Comparison of ENCODE assay signal across 8 mouse cellular contexts in genomic region chr7:30431793-30432192, GRCm38 (mm10). TPM values are rescaled to one million over a fixed set of nuclear protein-coding genes. Genes with fewer than 3 reads are reported as not detected.
DNase-seq lines count a peak whose midpoint lies in the region; ATAC-seq and TF ChIP-seq lines count a peak whose summit lies in the region.

No protein-coding gene starts in this region.

- peak; percentile 52 for DNase-seq in kidney, adult 18-20 months
- peak; percentile 68 to 78 for DNase-seq in adrenal gland, postnatal 36 days
- DNase-seq in forebrain, embryonic 14.5 days (ENCODE audit: low spot score) = peak; percentile 90
- DNase-seq in induced T-regulatory cell, adult 2 months (ENCODE audit: low read depth) = peak; percentile 90
- DNase-seq in left cerebral cortex, postnatal 10 days (ENCODE audit: extremely low spot score in 1 of 2, low spot score in 2 of 2) = peak; percentile 84
- peak; percentile 63 to 81 for DNase-seq in natural killer cell, adult 2 months (ENCODE audit: low spot score in 2 of 2)
- DNase-seq in thymus, adult 2 months = peak; percentile 75

- no peak overlapping the region for H3K9ac ChIP-seq in kidney, embryonic 15.5 days
- H3K9ac ChIP-seq in forebrain, embryonic 14.5 days (ENCODE audit: low read length) = no peak overlapping the region

- H3K4me1 ChIP-seq in kidney, embryonic 15.5 days = no peaks in the 10 kb centered on the region
- no peaks in the 10 kb centered on the region for H3K4me1 ChIP-seq in forebrain, embryonic 14.5 days (ENCODE audit: control insufficient read depth, insufficient read depth, low read length)
- H3K4me1 ChIP-seq in thymus, adult 2 months (replicated peaks; ENCODE audit: control insufficient read depth, insufficient read depth, low read length) = no peaks in the 10 kb centered on the region

- peaks cover 3% of the 10 kb centered on the region; the same call in 1 of the 2 replicates for H3K36me3 ChIP-seq in kidney, embryonic 15.5 days
- H3K36me3 ChIP-seq in forebrain, embryonic 14.5 days (ENCODE audit: control insufficient read depth, insufficient read depth, low read length) = peaks cover 25% of the 10 kb centered on the region
- peaks cover 21% of the 10 kb centered on the region for H3K36me3 ChIP-seq in thymus, adult 2 months (ENCODE audit: control insufficient read depth, insufficient read depth, low read length)

- H3K4me2 ChIP-seq in kidney, embryonic 15.5 days = no peak overlapping the region
- no peak overlapping the region for H3K4me2 ChIP-seq in forebrain, embryonic 14.5 days (ENCODE audit: low read length)

- no peak for TF ChIP-seq POLR2A in thymus, adult 2 months (IDR thresholded peaks at IDR 0.05; ENCODE audit: control insufficient read depth, extremely low read depth, insufficient read depth, low read length, poor library complexity)

- no peak for ATAC-seq in kidney, embryonic 15.5 days (replicated peaks; ENCODE audit: low FRiP score)
- peak; percentile 76 for ATAC-seq in forebrain, embryonic 14.5 days

- H3K27ac ChIP-seq in kidney, embryonic 15.5 days = no peak overlapping the region
- H3K27ac ChIP-seq in forebrain, embryonic 14.5 days (ENCODE audit: low read depth, low read length) = no peak overlapping the region
- H3K27ac ChIP-seq in thymus, adult 2 months (ENCODE audit: control insufficient read depth, insufficient read depth, low read length) = no peak overlapping the region

- H3K27me3 ChIP-seq in kidney, embryonic 15.5 days = peaks cover 21% of the 10 kb centered on the region
- no peaks in the 10 kb centered on the region for H3K27me3 ChIP-seq in forebrain, embryonic 14.5 days (replicated peaks; ENCODE audit: control insufficient read depth, insufficient read depth, low read length)
- H3K27me3 ChIP-seq in thymus, adult 2 months (ENCODE audit: control insufficient read depth, insufficient read depth, low read length) = no peaks in the 10 kb centered on the region; the same call in 1 of the 2 replicates

- intact Hi-C loops in left cerebral cortex, postnatal 10 days (cut with DNase I) = loop anchor here (1.0 to 2.0 kb wide), 2 partner anchors 59 to 95 kb away; no protein-coding TSS in a partner anchor

- no peak for TF ChIP-seq CTCF in thymus, adult 2 months (IDR thresholded peaks at IDR 0.05; ENCODE audit: borderline replicate concordance, control insufficient read depth, extremely low read depth, insufficient read depth, low read length, poor library complexity)

- WGBS in kidney, embryonic 15.5 days = 19% methylated on average over 3 of the region's 3 CpGs
- 5% methylated on average over 3 of the region's 3 CpGs for WGBS in forebrain, embryonic 14.5 days
- WGBS in thymus, adult 2 months = 6% methylated on average over 3 of the region's 3 CpGs

- no peaks in the 10 kb centered on the region for H3K9me3 ChIP-seq in kidney, embryonic 15.5 days (replicated peaks)
- H3K9me3 ChIP-seq in forebrain, embryonic 14.5 days (replicated peaks; ENCODE audit: control insufficient read depth, low read length) = no peaks in the 10 kb centered on the region

- no peak overlapping the region for H3K4me3 ChIP-seq in kidney, embryonic 15.5 days (replicated peaks)
- H3K4me3 ChIP-seq in forebrain, embryonic 14.5 days (ENCODE audit: low read depth, low read length) = no peak overlapping the region
- H3K4me3 ChIP-seq in thymus, adult 2 months (ENCODE audit: control insufficient read depth, insufficient read depth, low read length) = no peak overlapping the region

RNA-seq across cellular contexts. Expression of gene Nfkbid, which starts 10.3 kb away (rescaled TPM):
- polyA plus RNA-seq in kidney, embryonic 15.5 days (2015; fragmentation: Nextera tagmentation; extraction: Ambion mirVana) = 1.3 and 2.0 TPM in 2 replicates
- total RNA-seq in adrenal gland, postnatal 36 days (2021) = 1 to 10 TPM in 1 of 2 experiments, under 1 TPM in 1; 0.89 to 1.0 TPM
- 1.2 and 1.4 TPM in 2 replicates for polyA plus RNA-seq in forebrain, embryonic 14.5 days (2014; fragmentation: Nextera tagmentation; extraction: Ambion mirVana)
- 1 to 10 TPM; 2.7 to 3.6 TPM for total RNA-seq in left cerebral cortex, postnatal 10 days (2021)
- 72.8 and 77.4 TPM in 2 replicates for polyA plus RNA-seq in thymus, adult 2 months (2012; rRNA removed)

RNA-seq across cellular contexts. Expression of gene Hcst, which starts 12.1 kb away (rescaled TPM):
- 0.64 and 1.5 TPM in 2 replicates for polyA plus RNA-seq in kidney, embryonic 15.5 days (2015; fragmentation: Nextera tagmentation; extraction: Ambion mirVana)
- 1 to 10 TPM; 1.8 to 2.0 TPM for total RNA-seq in adrenal gland, postnatal 36 days (2021)
- polyA plus RNA-seq in forebrain, embryonic 14.5 days (2014; fragmentation: Nextera tagmentation; extraction: Ambion mirVana) = 0.61 TPM in 1 of 2 replicates, not detected in the other
- 1 to 10 TPM in 1 of 2 experiments, not detected in 1; 1.1 TPM for total RNA-seq in left cerebral cortex, postnatal 10 days (2021)
- 212 and 279 TPM in 2 replicates for polyA plus RNA-seq in thymus, adult 2 months (2012; rRNA removed)

RNA-seq across cellular contexts. Expression of gene Aplp1, which starts 13.5 kb away (rescaled TPM):
- polyA plus RNA-seq in kidney, embryonic 15.5 days (2015; fragmentation: Nextera tagmentation; extraction: Ambion mirVana) = 24.1 and 28.6 TPM in 2 replicates
- total RNA-seq in adrenal gland, postnatal 36 days (2021) = 10 to 100 TPM; 23.5 to 28.6 TPM
- polyA plus RNA-seq in forebrain, embryonic 14.5 days (2014; fragmentation: Nextera tagmentation; extraction: Ambion mirVana) = 467 and 579 TPM in 2 replicates
- total RNA-seq in left cerebral cortex, postnatal 10 days (2021) = 100 to 1,000 TPM; 937 to 959 TPM
- 5.9 and 6.0 TPM in 2 replicates for polyA plus RNA-seq in thymus, adult 2 months (2012; rRNA removed)

RNA-seq across cellular contexts. Expression of gene Tyrobp, which starts 18.2 kb away (rescaled TPM):
- 33.8 and 37.9 TPM in 2 replicates for polyA plus RNA-seq in kidney, embryonic 15.5 days (2015; fragmentation: Nextera tagmentation; extraction: Ambion mirVana)
- 10 to 100 TPM; 22.5 to 35.7 TPM for total RNA-seq in adrenal gland, postnatal 36 days (2021)
- polyA plus RNA-seq in forebrain, embryonic 14.5 days (2014; fragmentation: Nextera tagmentation; extraction: Ambion mirVana) = 31.1 and 31.3 TPM in 2 replicates
- 10 to 100 TPM; 20.8 to 20.9 TPM for total RNA-seq in left cerebral cortex, postnatal 10 days (2021)
- polyA plus RNA-seq in thymus, adult 2 months (2012; rRNA removed) = 273 and 417 TPM in 2 replicates

RNA-seq across cellular contexts. Expression of gene Kirrel2, which starts 25.7 kb away (rescaled TPM):
- polyA plus RNA-seq in kidney, embryonic 15.5 days (2015; fragmentation: Nextera tagmentation; extraction: Ambion mirVana) = 0.54 and 0.77 TPM in 2 replicates
- not detected for total RNA-seq in adrenal gland, postnatal 36 days (2021)
- 0.65 and 0.79 TPM in 2 replicates for polyA plus RNA-seq in forebrain, embryonic 14.5 days (2014; fragmentation: Nextera tagmentation; extraction: Ambion mirVana)
- 1 to 10 TPM; 1.2 to 4.9 TPM for total RNA-seq in left cerebral cortex, postnatal 10 days (2021)
- 0.05 and 0.15 TPM in 2 replicates for polyA plus RNA-seq in thymus, adult 2 months (2012; rRNA removed)

Comparison
In these comparisons a context has a peak if more than half of its experiments do, and no peak if none do; other contexts are left out.
1. RNA of gene Nfkbid, which starts 10.3 kb away (polyA plus RNA-seq): 72.8 to 77.4 TPM in thymus, adult 2 months; 1.3 to 2.0 TPM in kidney, embryonic 15.5 days and 1.2 to 1.4 TPM in forebrain, embryonic 14.5 days; every median in the first group is over 10 times any median in the second.
2. RNA of gene Hcst, which starts 12.1 kb away (polyA plus RNA-seq): 212 to 279 TPM in thymus, adult 2 months; 0.64 to 1.5 TPM in kidney, embryonic 15.5 days and 0.61 TPM in forebrain, embryonic 14.5 days; every median in the first group is over 10 times any median in the second.
3. RNA of gene Aplp1, which starts 13.5 kb away (polyA plus RNA-seq): 467 to 579 TPM in forebrain, embryonic 14.5 days; 24.1 to 28.6 TPM in kidney, embryonic 15.5 days and 5.9 to 6.0 TPM in thymus, adult 2 months; every median in the first group is over 10 times any median in the second.
4. Peak in every context shown above with its lines, with median percentiles within 50 percentile points of each other: DNase-seq.